Mouse (Mus musculus): Measurements from ENCODE around the gene Hecw2. TPM values are rescaled to one million over a fixed set of nuclear protein-coding genes. Genes with fewer than 3 reads are reported as not detected.

The Hecw2 gene
- polyA plus RNA-seq, 1 experiment from 2014 or later, result 0.22 TPM

DNA sequence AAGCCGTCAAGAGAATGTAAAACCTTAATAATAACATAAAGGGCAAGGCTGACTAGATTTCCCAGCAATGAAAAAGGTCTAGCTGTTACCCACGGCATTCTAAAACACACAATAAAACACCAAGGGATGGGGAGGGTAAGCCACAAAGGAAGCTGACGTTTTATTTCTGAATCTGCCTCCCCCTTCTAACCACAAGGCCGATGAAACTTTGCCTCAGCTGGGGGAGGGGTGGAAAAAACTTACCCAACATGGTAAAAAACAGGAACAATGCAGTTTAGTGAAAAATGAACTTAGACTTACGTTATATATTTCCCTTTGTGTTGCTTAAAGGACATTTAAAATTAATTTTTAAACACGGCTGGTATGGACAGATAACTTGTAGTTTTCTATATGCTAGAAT, 421.0 kb downstream of the Hecw2 start:
- Histone ChIP-seq H3K79me2 (ENCODE audit: inconsistent target) (peaks cover 96% of the 10 kb centered on the region), H3K4me3 (ENCODE audit: inconsistent target) (no peak overlapping the region), H3K36me3 (ENCODE audit: inconsistent target) (peaks cover 19% of the 10 kb centered on the region), H3K27ac (peak overlapping the region; percentile 82)
- WGBS (ENCODE audit: missing documents), result 0% methylated on average over 6 of the region's 6 CpGs

DNA sequence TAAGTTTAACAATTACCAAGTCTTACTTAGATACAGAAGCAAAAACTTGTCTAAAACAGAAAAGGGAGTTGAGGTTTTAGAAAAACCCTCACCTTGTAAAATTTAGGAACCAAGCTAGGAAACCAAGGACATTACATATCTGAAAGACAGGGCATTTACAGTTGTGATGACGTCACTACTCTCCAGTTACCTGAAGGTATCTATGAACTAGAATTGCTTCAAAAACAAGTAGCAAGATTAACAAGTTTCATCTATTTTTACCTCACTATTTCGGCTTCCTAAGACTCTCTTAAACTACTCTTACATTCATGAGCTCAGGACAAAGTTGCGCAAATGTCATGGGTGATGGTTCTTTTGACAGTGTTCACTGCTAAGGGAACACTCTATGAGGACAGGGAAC, 422.0 kb downstream of the Hecw2 start:
- Histone ChIP-seq H3K36me3 (ENCODE audit: inconsistent target) (peaks cover 24% of the 10 kb centered on the region), H3K27ac (peak overlapping the region; percentile 82), H3K4me3 (ENCODE audit: inconsistent target) (no peak overlapping the region), H3K79me2 (ENCODE audit: inconsistent target) (peaks cover 96% of the 10 kb centered on the region)
- WGBS (ENCODE audit: missing documents), result 39% methylated on average over 3 of the region's 3 CpGs

DNA sequence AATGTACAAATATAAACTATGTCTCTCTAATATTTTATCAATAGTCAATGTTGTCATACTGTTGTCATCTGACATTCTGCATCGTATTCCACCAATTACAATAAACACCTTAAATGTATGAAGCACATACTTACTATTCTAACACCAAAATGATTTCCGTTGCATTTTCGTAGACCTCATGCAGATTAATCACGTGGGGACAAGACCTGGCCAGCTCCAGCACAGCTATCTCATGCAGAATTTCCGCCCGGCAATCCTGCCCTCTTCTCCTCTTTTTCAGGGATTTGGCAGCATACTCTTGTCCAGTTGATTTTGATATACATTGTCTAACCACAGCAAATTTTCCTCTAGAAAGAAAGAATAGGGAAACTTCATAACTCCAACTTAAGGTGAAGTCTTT, 423.5 kb downstream of the Hecw2 start:
- H3K27ac ChIP-seq, result no peak overlapping the region
- H3K4me3 ChIP-seq (ENCODE audit: inconsistent target), result no peak overlapping the region
- peaks cover 96% of the 10 kb centered on the region for H3K79me2 ChIP-seq (ENCODE audit: inconsistent target)
- H3K36me3 ChIP-seq (ENCODE audit: inconsistent target), result peaks cover 24% of the 10 kb centered on the region
- WGBS (ENCODE audit: missing documents), result 91% methylated on average over 6 of the region's 6 CpGs

DNA sequence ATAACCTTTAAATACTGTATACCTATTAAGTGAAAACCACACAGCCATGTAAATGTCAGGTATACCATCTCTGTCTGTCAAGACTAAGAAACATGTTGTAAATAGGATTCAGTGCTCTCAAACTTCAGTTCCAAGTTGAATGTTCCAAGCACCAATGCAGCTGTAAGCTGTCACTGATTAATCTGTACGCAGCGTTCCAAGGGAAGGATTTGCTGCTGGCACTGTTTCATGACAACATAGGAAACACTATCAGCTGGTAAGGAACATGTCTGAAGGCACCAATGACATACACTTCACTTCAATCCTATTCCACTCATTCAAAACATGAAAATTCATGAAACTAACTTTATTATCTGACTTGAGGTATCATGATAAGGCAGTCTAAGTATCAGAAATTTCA, 428.9 kb downstream of the Hecw2 start:
- Histone ChIP-seq H3K4me3 (ENCODE audit: inconsistent target) (no peak overlapping the region), H3K27ac (no peak overlapping the region), H3K36me3 (ENCODE audit: inconsistent target) (peaks cover 48% of the 10 kb centered on the region), H3K79me2 (ENCODE audit: inconsistent target) (peaks cover 76% of the 10 kb centered on the region)
- 100% methylated on average over 2 of the region's 2 CpGs for WGBS (ENCODE audit: missing documents)

DNA sequence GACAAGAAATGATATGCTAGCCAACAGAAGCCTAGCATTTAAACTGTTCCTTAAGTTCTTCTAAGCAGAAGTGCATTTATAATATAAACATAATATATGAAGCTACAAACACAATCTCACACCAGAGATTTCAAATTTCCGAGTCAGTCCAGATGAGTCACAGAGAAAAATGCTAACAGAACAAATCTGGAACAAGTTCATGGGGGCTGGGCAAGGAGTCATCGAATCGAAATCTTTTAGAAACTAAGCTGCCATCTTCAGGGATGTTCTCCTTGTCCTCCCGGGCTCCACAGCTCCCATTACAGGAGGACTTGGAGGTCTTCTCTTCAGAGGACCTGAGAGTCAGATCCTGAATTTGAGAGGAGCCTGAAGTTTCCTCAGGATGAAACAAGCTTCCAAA, 437.7 kb downstream of the Hecw2 start:
- Histone ChIP-seq H3K4me3 (ENCODE audit: inconsistent target) (no peak overlapping the region), H3K36me3 (ENCODE audit: inconsistent target) (peaks cover 44% of the 10 kb centered on the region), H3K79me2 (ENCODE audit: inconsistent target) (no peaks in the 10 kb centered on the region; the same call in 1 of the 2 replicates), H3K27ac (no peak overlapping the region)
- 79% methylated on average over 4 of the region's 4 CpGs for whole genome bisulfite sequencing (ENCODE audit: missing documents)

Other genes with a start within 250 kb of the Hecw2 start
- not detected in 3 replicates for gene Ccdc150, start 55.5 kb upstream of the Hecw2 start, polyA plus RNA-seq (2018)
- 10.3 to 13.2 TPM (median 11.8 TPM) in 3 replicates for gene Gtf3c3, start 243.8 kb upstream of the Hecw2 start, polyA plus RNA-seq (2018)